Mouse (Mus musculus): ENCODE results near the gene Srgap1. TPM values are rescaled to one million over a fixed set of nuclear protein-coding genes. Genes with fewer than 3 reads are reported as not detected.

Gene Srgap1
- total RNA-seq, 2 experiments from 2014 or later = 2.0 to 2.4 TPM

GRCm38 (mm10) chr10:121972249-121972892, 74.7 kb downstream of the Srgap1 start:
- DNase-seq (ENCODE audit: low spot score) = no peak
- intact Hi-C loops (cut with DNase I) = loop anchor here (5.0 kb wide), 2 partner anchors 35 to 75 kb away; partner anchors contain the start of gene Srgap1

- intact Hi-C loops (cut with DNase I) = loop anchor here (5.0 kb wide), 2 partner anchors 36 to 76 kb away; partner anchors contain the start of gene Srgap1
- DNase-seq (ENCODE audit: low spot score) = no peak
Observed at GRCm38 (mm10) chr10:121971658-121972057, 75.5 kb downstream of the Srgap1 start.

DNA sequence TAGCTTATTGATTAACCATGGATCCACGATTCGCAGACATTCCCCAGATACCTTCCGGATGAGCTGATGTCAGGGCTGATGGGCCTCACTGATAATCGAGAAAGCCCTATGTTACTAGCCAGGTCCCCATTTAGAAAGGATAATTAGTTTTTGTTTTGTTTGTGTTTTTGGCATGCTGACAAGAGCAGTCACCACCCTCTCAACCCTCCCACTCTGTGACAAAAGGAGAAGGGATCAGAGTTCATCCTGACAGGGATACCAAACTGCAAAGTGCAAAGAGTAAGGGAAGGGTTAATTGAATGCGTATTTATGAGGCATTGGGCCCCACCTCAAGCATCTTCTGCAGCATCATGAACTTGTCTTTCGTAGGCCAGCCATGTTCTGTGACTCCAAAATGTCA, 76.2 kb downstream of the Srgap1 start:
- DNase-seq (ENCODE audit: low spot score) = no peak
- intact Hi-C loops (cut with DNase I) = loop anchor here (5.0 kb wide), 2 partner anchors 36 to 76 kb away; partner anchors contain the start of gene Srgap1

DNA sequence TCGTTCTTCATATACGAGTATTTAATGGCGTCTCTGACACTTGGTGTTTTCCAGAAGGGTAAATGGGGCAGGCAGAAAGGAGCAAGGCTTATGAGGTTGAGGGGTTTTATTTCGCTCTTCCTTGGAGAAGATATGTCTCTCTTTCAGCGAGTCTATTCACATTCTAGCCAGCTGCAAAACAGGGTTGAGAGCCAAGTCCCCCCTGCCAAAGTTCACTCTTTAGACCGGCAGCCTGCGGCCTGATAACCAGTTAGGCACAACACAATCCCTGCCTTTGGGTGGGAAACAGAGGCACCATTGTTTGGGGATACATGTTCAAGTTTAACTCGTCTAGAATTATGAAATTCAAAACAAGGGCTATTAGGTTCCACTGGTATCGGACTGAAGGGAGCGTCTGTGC, 83.0 kb downstream of the Srgap1 start:
- intact Hi-C loops (cut with DNase I) = no loop called here

DNA sequence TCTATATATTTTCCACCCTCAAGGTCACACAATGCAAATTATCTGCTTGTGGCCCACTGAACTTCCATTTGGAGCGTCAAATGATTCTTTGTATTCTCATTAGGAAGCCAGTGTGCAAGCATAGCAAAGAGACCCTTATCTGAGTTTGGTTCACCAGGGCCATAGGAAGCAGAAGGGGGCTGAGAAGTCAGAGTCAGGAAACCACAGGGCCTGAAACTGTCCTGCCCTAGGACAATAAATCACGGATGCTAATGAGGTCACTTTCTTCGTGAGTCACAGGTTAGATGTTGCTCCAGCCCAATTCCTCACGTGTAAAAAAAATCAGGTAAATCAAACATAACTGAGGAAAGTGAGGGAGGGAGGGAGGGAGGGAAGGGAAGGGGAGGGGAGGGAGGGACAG, 85.1 kb downstream of the Srgap1 start:
- intact Hi-C loops (cut with DNase I) = no loop called here
- DNase-seq (ENCODE audit: low spot score) = no peak

More for the DNA sequence above, 83.0 kb downstream of the Srgap1 start:
- DNase-seq (ENCODE audit: low spot score) = no peak

DNA sequence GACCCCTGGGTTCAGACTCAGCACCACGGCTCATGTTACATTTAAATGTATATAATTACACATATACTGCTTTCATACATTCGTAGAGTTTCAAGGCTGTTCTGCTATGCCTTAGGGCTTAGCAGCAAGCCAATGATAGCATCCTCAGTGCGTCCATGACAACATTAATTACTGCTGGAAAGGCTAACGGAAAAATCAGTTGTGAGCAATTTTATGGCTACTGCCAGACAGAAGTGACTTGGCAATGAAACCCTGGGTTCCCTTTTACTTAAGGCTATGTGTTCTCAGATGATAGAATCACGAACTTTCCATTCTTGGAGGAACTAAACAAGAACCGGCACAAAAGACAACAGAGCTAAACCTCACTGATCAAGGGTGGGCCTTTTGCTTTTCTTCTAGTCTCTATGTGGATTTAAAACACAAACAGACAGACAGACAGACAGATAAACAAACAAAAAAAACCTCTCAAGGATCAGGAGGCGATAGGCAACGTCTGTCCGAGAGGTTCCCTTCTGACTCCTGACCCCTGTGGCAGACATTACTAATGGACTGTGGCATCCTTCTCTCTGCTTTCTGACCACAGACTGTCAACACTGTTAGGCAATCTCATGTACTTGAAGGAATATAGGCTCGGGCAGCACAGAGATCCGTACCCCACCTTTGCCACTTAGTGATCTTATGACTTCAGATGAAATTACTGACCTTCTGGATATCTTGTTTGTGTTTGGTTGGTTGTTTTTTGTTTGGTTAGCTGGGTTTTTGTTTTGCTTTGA, 85.8 kb downstream of the Srgap1 start:
- intact Hi-C loops (cut with DNase I) = no loop called here

GRCm38 (mm10) chr10:121958741-121959140, 88.4 kb downstream of the Srgap1 start:
- DNase-seq (ENCODE audit: low spot score) = no peak
- intact Hi-C loops (cut with DNase I) = no loop called here

More for the DNA sequence above, 85.8 kb downstream of the Srgap1 start:
- no peak for DNase-seq (ENCODE audit: low spot score)

- no peak for DNase-seq (ENCODE audit: low spot score)
- intact Hi-C loops (cut with DNase I) = no loop called here
Observed at GRCm38 (mm10) chr10:121956505-121956904, 90.6 kb downstream of the Srgap1 start.

GRCm38 (mm10) chr10:121955730-121956129, 91.4 kb downstream of the Srgap1 start:
- intact Hi-C loops (cut with DNase I) = no loop called here

DNA sequence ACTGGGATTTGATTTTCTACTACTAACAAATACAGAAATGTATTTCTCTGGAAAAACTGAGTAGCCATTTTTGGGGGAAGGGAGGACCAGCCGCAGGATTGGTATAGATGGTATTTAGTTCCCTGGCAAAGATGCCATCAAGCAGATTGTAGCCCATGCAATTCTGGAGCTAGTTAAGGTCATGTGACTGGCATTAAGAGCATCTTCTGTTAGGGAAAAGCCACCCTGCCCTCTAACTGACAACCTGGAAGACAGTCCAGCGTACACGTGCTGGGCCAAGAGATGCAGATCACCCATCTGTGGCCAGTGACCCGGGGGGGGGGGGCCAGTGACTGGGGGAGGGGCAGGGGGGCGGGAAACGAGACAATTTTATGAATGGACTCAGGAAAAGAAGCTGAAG, 92.2 kb downstream of the Srgap1 start:
- intact Hi-C loops (cut with DNase I) = no loop called here
- no peak for DNase-seq (ENCODE audit: low spot score)

More at GRCm38 (mm10) chr10:121955730-121956129, 91.4 kb downstream of the Srgap1 start:
- no peak for DNase-seq (ENCODE audit: low spot score)

GRCm38 (mm10) chr10:121953041-121953440, 94.1 kb downstream of the Srgap1 start:
- intact Hi-C loops (cut with DNase I) = no loop called here
- DNase-seq (ENCODE audit: low spot score) = no peak

DNA sequence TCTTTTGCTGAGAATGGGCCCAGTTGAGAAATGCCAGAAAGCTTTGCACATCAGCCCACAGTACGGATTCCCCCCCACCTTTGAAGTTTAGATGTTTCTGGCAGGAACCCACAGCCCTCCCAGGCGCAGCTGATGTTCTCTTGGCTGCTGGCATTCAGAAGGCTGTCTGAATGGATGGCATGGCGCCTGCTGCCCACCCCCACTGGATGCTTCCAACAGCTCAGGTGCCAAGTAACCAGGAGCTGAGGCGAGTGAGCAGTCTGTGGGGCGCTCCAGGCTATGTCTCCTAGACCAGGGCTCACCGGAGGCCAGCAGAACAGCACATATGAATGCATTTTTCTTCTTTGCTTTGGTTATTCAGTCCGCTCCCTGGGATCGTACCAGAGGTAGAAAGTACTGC, 100.9 kb downstream of the Srgap1 start:
- no peak for DNase-seq (ENCODE audit: low spot score)
- intact Hi-C loops (cut with DNase I) = no loop called here

- DNase-seq (ENCODE audit: low spot score) = no peak
- intact Hi-C loops (cut with DNase I) = no loop called here
Observed at GRCm38 (mm10) chr10:121931909-121932308, 115.2 kb downstream of the Srgap1 start.

- DNase-seq (ENCODE audit: low spot score) = no peak
- intact Hi-C loops (cut with DNase I) = no loop called here
Observed at GRCm38 (mm10) chr10:121926094-121926493, 121.0 kb downstream of the Srgap1 start.

- intact Hi-C loops (cut with DNase I) = no loop called here
- no peak for DNase-seq (ENCODE audit: low spot score)
Observed at GRCm38 (mm10) chr10:121919016-121919415, 128.1 kb downstream of the Srgap1 start.

GRCm38 (mm10) chr10:121918579-121918978, 128.5 kb downstream of the Srgap1 start:
- no peak for DNase-seq (ENCODE audit: low spot score)
- intact Hi-C loops (cut with DNase I) = no loop called here

GRCm38 (mm10) chr10:121915530-121915929, 131.6 kb downstream of the Srgap1 start:
- DNase-seq (ENCODE audit: low spot score) = no peak
- intact Hi-C loops (cut with DNase I) = no loop called here

DNA sequence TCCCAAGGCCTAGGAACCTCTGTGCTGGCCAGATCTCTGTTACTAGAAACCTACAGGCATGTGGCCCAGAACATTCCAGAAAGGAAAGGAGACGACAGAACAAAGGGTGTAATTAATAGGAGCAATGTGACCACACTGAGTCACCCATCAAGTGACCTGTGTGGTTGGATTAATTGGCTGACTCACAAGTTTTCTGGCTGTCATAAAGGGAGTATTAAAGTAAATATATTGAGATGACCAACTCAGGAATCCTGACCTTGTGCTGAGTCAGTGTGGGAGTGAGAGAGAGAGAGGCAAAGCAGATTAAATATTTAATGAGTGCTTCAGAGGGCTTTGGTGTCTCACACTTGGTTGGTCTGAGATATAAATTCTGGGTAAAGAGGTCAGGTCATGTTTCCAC, 143.0 kb downstream of the Srgap1 start:
- DNase-seq (ENCODE audit: low spot score) = no peak
- intact Hi-C loops (cut with DNase I) = no loop called here

GRCm38 (mm10) chr10:121902651-121903050, 144.5 kb downstream of the Srgap1 start:
- intact Hi-C loops (cut with DNase I) = no loop called here
- no peak for DNase-seq (ENCODE audit: low spot score)

DNA sequence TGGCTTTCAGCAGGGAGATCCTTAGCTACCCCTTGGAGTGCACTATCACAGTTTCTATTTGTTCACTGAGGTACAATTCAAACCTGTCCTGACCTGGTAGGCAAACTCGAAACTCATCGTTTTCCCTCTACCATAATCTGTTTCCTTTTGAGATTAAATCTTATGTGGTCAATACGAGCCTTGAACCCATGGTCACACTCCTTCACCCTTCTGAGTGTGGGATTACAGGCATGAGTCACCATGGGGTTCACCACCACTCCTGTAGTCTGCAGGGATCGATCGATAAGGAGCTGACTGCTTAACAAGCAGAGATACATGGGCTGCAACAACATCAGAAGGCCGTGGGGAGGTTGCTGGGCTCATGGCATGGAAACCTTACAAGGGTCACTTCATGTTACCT, 146.3 kb downstream of the Srgap1 start:
- DNase-seq (ENCODE audit: low spot score) = no peak
- intact Hi-C loops (cut with DNase I) = no loop called here

DNA sequence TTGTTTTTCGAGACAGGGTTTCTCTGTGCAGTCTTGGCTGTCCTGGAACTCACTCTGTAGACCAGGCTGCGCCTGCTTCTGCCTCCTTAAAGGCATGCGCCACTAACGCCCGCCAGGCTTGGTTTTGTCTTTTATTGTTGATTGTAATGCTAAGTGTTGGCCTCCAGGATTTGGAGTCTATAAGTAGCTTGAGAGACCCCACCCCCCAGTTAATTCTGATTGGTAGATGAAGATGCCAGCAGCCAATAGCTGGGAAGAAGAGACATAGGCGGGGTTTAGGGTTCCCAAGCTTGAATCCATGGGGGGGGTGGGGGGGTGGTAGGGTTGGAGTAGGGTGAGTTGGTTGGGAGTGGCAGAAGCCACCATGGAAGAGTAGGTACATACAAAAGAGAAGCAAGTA, 147.4 kb downstream of the Srgap1 start:
- no peak for DNase-seq (ENCODE audit: low spot score)
- intact Hi-C loops (cut with DNase I) = no loop called here
